Mouse (Mus musculus): ENCODE measurements around the gene Lonp1.

Lonp1 gene

GRCm38 (mm10) chr17:56626754-56627470 is at the start of gene Lonp1:
Gene Lonp1, minus strand, starts transcription at chr17:56626887.
- peak; percentile 98 for DNase-seq

- peak; percentile 66 for DNase-seq
Measured at GRCm38 (mm10) chr17:56673647-56674416, 47.1 kb upstream of the Lonp1 start.

DNA sequence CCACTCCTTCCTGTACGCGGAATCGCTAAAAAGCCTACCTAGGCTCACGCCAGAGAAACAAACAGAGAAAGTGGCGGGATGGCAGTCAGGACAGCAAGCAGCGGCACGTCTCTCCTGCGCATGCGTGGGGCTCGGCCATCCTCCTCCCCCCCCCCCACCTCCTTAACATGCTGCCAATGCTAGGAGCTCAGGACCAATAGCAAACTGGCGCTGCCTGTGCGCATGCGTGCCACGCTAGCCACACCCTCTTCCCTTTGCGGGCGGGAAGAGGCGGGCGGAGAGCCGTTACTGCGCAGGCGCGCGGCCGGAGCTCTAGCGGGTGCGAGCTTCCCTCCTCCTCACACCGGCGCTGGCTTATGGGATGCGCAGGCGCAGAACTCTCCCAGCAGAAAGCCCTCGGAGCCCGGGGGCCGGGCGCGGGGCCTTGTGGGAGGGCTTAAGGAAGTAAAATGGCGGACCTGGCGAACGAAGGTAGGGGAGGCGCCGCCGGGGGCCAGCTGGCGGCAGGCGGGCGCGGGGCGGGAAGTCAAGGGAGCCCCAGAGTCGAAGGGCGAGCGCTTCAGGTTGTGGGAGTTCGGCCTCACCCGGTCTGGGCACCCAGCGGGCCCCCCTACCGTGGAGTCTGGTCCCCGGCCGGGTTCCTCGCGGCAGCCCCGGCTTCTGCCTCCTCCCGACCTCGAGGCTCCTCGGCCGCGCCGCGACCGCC is 46.4 kb upstream of the Lonp1 start, which contains the start of gene Ranbp3:
Gene Ranbp3 (plus strand): TSS at position 354 of the 706 bp plus-strand sequence.
- peak; percentile 100 for DNase-seq

- peak; percentile 16 for DNase-seq
Measured at GRCm38 (mm10) chr17:56669766-56670165, 43.1 kb upstream of the Lonp1 start.

DNA sequence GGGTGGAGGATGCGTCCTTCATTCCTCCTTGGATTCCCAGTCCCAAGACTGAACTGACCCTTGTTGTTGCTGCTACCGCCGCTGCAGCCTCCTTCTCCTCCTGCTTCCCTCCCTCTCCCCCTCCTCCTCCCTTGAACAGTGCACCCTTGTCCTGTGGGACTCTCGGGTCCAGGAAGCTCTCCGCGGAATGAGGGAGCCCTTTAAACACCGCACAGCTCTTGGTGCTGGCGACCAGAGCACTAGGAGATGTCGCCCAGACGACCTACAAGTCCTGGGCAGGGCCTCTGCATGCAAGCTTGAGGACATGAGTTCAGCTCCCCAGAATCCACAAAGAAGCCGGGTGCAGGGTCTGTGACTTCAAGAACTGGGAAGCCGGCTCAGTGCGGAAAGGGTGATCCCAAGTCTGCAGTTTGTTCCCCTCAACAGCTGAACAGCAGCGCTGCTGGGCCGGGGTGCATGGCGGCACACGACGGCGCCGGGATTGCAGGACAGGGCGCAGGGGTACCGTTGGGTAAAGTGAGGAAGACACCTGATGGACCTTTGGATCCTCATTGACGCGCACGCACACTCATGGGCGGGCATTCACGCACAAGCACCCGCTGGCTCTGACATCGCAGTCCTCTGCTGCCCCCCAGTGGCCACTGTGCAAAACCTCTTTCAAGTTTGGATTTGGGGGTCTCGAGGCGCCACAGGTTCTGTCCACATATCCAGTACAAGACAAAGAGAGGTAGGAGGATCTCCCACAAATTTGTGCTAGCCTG is 41.9 kb upstream of the Lonp1 start:
- DNase-seq: peak; percentile 83

DNA sequence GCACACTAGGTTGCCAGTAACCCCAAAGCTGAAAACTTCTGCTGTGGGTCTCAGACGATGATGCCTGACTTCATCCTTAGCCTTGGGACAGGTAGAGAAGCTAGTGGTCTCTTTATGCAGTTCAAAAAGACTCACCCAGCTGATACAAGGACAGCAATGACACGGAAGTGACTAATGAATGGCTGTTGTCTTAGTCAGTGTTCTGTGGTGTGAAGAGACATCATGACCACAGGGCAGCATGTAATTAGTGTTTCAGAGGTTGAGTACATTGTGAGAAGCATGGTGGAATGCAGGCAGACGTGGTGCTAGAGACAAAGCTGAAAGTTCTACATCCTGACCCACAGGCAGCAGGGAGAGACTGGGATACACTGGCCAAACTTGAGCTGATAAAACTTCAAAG is 40.9 kb upstream of the Lonp1 start:
- no peak for DNase-seq

- DNase-seq: no peak
Measured at GRCm38 (mm10) chr17:56666384-56666783, 39.7 kb upstream of the Lonp1 start.

GRCm38 (mm10) chr17:56664333-56664732 is 37.6 kb upstream of the Lonp1 start:
- no peak for DNase-seq

DNA sequence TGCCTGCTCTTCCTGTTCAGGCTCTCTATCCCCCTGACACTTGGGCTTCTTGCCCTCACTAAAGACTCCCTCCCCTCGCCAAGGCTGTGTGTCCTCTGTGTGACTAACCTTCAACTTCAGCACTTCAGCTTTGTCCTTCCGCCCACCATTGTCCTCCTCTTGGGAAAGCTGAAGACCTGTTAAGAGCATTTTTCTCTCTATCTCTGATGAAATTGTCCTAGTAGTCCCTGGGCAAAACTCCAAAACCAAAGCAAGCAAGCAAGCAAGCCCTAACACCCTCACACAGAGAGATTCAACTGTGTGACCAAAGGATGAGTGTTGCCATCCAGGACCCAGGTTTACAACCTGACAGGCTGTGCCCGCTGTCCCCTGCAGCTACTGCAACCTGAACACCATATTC is 37.0 kb upstream of the Lonp1 start:
- DNase-seq: no peak

DNA sequence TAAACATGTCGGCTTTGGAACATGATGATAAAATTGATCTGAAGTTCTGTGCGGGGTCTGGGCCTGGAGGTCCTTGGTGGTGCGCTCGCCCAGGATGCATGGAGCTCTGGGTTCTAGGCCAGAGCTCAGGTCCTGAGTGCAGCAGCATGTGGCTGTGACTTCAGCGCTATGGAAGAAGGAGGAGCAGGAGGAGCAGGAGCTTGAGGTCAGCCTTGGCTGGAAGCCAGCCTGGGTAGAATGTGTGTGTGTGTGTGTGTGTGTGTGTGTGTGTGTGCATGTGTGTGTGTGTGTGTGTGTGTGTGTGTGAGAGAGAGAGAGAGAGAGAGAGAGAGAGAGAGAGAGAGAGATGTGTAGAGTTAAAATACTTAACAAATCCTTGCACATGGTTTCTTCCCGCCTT is 29.5 kb upstream of the Lonp1 start:
- DNase-seq: no peak

DNA sequence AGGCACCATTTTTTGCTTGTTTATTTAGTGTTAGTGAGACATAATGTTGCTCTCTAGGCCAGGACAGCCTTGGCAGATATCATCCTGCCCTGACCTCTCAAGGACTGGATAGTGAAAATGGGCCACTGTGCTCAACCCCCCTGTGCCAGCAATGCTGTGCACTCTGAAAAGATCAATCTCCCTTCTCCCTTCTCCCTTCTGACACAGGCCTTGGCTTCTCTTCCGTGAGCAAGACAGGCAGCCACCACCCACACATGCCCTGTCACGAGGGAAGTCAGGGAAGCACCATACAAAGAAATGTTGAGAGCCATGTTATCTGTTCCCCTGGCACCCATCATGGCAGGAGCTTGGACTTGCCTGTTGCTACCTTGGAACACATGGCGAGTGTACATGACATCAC is 28.6 kb upstream of the Lonp1 start:
- DNase-seq: no peak

GRCm38 (mm10) chr17:56654771-56655170 is 28.1 kb upstream of the Lonp1 start:
- no peak for DNase-seq

DNA sequence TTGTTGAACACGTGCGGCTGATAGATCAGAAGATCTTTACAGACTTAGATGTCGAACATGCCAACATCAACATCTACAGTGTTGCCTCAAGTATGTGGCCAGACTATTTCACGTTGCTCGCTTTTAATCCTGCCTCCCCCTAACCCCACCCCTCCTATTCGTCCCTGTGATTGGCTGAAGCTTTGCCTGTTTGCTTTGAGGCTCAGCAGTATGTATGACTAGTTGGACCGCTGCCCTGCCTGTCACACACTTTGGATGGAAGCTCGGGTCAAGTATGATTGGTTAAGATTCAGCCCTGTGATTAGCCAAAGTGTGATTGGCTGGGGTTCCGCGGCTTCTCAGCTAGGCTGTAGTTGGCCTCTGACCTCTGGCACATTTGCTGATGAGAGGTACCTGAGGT is 25.1 kb upstream of the Lonp1 start:
- no peak for DNase-seq

- DNase-seq: no peak
Measured at GRCm38 (mm10) chr17:56647546-56647945, 20.9 kb upstream of the Lonp1 start.

DNA sequence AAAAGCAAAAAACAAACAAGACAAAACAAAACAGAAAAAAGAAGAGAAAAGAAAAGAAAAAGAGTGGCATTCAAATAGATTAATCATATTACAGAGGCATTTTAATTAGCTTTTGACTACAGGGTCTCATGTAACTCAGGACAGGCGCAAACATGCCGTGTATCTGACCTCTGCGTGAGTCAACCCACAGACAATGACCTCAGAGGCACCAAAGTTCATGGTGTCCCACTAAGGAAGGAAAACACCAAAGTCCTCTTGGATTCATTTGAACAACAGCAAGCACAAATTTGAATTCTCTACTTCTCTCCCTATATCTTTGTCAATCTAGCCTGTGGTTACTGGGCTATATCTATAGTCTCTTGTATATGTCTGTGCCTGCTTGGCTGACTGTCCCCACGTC is 16.6 kb upstream of the Lonp1 start:
- DNase-seq: no peak

GRCm38 (mm10) chr17:56634023-56634422 is 7.3 kb upstream of the Lonp1 start:
- DNase-seq: no peak

DNA sequence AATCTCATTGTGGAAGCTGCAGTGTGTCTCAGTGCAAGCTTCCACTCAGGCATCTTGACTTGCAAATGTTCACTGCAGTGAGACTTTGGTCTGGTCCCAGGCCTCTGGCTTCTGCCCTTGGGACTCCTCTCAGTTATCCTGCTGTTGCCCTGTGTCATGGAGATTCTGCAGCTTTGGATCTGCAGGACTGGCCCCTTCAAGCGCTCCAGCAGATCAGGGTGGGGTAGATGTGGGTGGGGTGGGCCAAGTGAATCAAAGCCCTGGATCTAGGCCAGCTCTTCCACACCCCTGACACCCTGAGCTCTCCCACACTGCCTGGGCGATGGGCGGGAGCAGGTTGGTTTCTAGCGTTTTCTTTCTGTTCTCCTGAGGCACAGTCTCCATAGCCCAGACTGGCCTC is 5.1 kb upstream of the Lonp1 start:
- no peak for DNase-seq

DNA sequence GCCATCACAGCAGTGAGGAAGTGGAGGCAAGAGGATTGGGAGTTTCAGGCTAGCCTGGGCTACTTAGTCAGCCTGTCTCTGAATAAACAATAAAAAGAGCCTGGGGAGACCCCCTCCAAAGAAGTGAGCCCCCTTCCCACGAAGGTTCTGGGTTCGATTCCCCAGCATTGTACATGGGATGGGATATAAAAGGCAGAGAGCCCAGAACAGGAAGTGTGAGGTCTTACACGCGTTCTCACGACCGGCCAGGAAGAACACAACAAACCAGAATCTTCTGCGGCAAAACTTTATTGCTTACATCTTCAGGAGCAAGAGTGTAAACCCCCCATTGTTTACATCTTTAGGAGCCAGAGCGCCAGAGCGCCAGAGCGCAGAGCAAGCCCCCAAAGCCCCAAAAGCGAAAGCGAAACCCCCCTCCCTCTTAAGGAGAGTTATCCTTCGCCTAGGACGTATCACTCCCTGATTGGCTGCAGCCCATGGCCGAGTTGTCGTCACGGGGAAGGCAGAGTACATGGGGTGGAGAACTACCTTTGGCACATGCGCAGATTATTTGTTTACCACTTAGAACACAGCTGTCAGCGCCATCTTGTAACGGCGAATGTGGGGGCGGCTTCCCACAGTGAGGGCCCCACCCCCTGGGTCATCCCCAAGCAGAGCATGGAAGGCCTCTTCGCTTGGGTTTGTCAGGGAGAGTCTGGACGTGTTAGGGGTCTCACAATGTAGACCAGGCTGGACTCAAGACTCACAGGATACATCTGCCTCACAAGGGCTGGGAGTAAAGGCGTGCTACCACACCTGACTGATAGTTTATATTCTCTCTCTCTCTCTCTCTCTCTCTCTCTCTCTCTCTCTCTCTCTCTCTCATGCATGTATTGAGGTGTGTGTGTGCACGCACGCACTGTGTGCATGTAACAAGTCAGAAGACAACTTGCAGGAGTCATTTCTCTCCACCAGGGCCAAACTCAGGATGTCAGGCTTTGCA is 3.4 kb upstream of the Lonp1 start:
- peak; percentile 24 for DNase-seq

- peak; percentile 73 for DNase-seq
Measured at GRCm38 (mm10) chr17:56627530-56628277, 1.0 kb upstream of the Lonp1 start, which contains the start of gene Catsperd. Gene Catsperd, plus strand, starts transcription at chr17:56628143.

GRCm38 (mm10) chr17:56626260-56626659 is 427 bp downstream of the Lonp1 start:
- no peak for DNase-seq

DNA sequence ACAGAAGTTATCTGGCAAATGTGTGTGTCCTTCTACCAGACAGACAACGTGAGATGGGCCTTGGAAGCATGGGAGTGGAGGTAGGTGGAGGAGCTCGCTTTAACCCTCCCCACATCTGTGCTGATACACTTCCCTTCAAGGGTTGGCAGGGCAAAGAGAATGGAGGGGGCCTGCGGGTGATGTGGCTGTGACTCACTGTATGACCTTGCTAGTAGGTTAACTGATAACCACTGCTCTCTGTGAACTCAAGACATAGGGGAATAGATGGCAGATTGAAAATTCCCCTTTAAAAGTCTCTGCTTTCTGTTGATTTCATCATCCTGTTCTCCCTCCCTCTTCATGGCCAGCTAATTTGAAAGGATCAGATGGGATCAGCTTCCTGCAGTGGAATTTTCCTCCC is 1.2 kb downstream of the Lonp1 start:
- DNase-seq: peak; percentile 22
